Mouse (Mus musculus) left cerebral cortex, adult 2 months (tissue): Measurements from ENCODE around the gene Gm26938. TPM values are rescaled to one million over a fixed set of nuclear protein-coding genes. Genes with fewer than 3 reads are reported as not detected.

Experiments
- DNase-seq, 2 experiments: peaks; one replicate each; pipeline ENCODE4 v3.0.0; 2021 to 2022; ENCODE audit warnings: low spot score in 2 of 2, mixed read lengths in 1 of 2; ENCODE audit errors: extremely low spot score in 1 of 2
- H3K27ac ChIP-seq: fragments of 200-600 bp; 2 replicates; pipeline ENCODE4 v1.8.1; 2022
- H3K4me3 ChIP-seq: fragments of 200-600 bp; 2 replicates; pipeline ENCODE4 v1.8.1; 2022
- CTCF ChIP-seq: fragments of 200-600 bp; IDR thresholded peaks from 2 replicates; pipeline ENCODE4 v1.8.1; 2022; ENCODE audit warnings: antibody characterized with exemption, mild to moderate bottlenecking, moderate library complexity
- intact Hi-C: fragments of 180-260 bp; cut with DNase I; formaldehyde crosslinking; loops from one replicate; pipeline ENCODE4 v1.15.1; 2025
- microRNA-seq, 2 experiments: library from miRNA; unstranded; fragments of <30 nt; microRNA quantifications; one replicate each; pipeline ENCODE4 v1.2.0; 2021
- total RNA-seq, 2 experiments: library from RNA; stranded (reverse); gene quantifications; 2 replicates each; pipeline ENCODE4 v1.2.3; 2021

The Gm26938 gene
- total RNA-seq, 2 experiments from 2014 or later = not detected

DNA sequence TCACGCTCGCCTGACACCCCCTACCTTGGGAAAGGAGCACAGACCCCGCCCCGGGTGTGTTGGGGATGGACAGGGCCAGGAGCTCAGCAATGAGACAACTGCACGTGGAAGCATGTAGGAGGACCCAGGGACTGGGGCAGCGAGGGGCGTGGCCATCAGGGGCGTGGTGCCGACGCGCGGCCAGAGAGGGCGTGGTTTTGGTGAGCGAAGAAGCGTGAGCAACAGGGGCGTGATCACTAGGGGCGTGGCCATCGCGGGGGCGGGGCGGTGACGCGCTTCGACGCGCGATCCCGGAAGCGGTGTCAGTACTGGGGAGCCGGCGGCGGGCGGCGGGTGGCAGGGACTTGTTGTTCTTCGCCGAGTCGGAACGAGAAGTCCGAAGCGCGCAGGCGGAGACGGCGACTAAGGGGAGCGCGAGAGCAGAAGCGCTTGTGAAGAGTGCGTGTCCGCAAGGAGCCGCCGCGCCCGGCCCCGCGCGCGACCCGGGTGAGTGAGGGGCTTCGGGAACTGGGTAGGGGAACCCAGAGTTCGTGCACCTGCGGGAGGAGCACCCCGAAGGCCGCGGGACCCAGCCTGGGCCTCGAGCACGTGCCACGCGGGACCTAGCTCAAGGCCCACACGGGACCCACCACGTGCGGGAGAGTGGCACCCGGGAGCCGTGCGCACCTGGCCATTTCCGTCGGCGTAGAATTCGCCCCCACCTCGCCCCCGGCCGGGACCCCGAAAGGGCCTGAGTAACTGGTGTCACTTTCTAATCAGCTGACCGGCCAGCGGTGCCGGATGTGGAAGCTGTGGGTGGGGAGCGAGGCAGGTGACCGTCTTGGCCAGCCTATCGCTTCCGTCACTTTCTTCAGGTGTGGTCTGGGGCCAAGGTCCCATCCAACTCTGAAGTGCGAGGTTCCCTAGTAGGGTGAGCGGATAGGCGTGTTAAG lies 34.7 kb downstream of the Gm26938 start, which contains the start of gene Mafk:
Mafk (plus strand) TSS at position 287 of the 932 bp plus-strand sequence.
- intact Hi-C loops = no loop called here
- TF ChIP-seq CTCF = no peak; the same call in 1 of the 2 replicates

DNA sequence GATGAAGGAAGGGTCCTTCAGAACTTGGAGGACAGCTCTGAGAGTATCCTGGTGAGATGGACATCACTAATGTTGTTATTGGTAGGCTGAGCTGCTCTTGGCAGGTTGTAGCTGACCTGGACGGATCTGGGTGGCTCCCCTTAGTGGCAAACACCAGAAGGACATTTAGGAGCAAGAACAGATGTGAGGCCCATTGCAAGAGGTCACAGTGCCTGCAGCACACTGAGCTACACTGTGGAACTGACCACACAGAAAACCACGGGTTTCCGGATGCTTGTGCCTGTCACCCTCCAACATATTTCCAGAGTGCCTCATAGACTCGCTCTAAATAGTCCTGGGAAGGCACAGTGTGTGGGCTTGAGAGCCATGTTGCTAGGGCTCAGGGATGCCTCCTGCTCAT lies 36.7 kb downstream of the Gm26938 start:
- no peak overlapping the region for H3K27ac ChIP-seq
- peak; percentile 1; the same call in 1 of the 2 replicates for TF ChIP-seq CTCF
- H3K4me3 ChIP-seq = no peak overlapping the region
- intact Hi-C loops = no loop called here
- DNase-seq = no peak

More for the DNA sequence above, 34.7 kb downstream of the Gm26938 start, which contains the start of gene Mafk:
- H3K27ac ChIP-seq = peak within 1 kb of the TSS; percentile 74
- peak within 1 kb of the TSS; percentile 81 for H3K4me3 ChIP-seq
- peak; percentile 94 to 95 for DNase-seq

GRCm38 (mm10) chr5:139781406-139781805 lies 44.8 kb downstream of the Gm26938 start:
- intact Hi-C loops = no loop called here
- no peak for TF ChIP-seq CTCF
- Histone ChIP-seq H3K27ac (no peak overlapping the region), H3K4me3 (no peak overlapping the region)
- DNase-seq = no peak

DNA sequence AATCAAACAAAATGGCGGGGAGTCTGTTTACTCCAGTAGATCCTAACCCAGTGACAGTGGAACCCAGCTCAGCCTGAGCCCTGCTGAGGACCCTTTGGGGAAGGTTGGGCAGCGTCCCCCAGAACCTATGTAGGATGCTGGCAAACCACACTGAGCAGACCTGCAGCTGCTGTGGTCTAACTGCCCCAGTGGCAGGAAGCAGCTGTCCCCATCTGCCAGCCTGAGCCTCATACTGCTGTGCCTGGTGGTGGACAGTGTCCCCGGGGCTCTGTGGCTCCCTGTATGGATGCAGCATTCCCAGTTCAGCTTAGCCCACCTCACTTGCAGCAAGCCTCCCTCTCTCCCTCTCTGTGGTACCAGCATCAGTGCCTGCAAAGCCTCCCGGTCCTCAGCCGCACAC lies 49.2 kb downstream of the Gm26938 start:
- Histone ChIP-seq H3K27ac (no peak overlapping the region), H3K4me3 (no peak overlapping the region)
- intact Hi-C loops = loop anchor here (5.0 kb wide), 1 partner anchor 40 kb away; the partner anchor contains the start of gene Tmem184a
- no peak for DNase-seq
- TF ChIP-seq CTCF = no peak

- peak within 1 kb of the TSS; percentile 94 for H3K4me3 ChIP-seq
- TF ChIP-seq CTCF = peak; percentile 96
- H3K27ac ChIP-seq = peak within 1 kb of the TSS; percentile 80
- intact Hi-C loops = loop anchor here (2.0 to 5.0 kb wide), 2 partner anchors 42 to 51 kb away; partner anchors contain the start of genes Gm26938, Psmg3 and Tmem184a
- peak; percentile 92 to 96 for DNase-seq
Observed at GRCm38 (mm10) chr5:139775216-139775926, 50.8 kb downstream of the Gm26938 start, which contains the start of gene Ints1. Gene Ints1 (minus strand): TSS chr5:139775674.

GRCm38 (mm10) chr5:139768216-139768615 lies 58.0 kb downstream of the Gm26938 start:
- intact Hi-C loops = no loop called here
- TF ChIP-seq CTCF = no peak
- Histone ChIP-seq H3K4me3 (no peak overlapping the region), H3K27ac (no peak overlapping the region)
- DNase-seq = no peak

DNA sequence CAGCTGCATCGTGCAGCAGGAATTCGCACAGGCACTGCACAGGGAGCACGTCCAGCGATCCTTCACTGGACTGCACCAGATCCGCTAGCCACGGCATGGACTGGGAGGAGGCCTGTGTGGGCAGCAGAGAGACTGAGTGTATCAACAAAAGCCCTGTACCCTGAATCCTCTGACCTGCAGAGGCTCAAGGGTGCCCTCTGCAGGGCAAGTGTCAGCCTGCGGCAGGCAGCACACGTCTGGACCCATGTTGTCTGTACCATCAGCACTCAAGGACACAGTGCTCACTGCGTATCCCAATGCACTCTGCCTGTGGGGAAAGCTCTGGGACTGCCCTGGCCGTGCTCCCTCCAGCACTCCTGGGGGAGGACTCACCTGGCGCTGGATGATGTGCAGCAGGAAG lies 61.9 kb downstream of the Gm26938 start:
- DNase-seq = no peak
- intact Hi-C loops = no loop called here
- no peak overlapping the region for H3K4me3 ChIP-seq
- peak; percentile 56 for TF ChIP-seq CTCF
- no peak overlapping the region for H3K27ac ChIP-seq

DNA sequence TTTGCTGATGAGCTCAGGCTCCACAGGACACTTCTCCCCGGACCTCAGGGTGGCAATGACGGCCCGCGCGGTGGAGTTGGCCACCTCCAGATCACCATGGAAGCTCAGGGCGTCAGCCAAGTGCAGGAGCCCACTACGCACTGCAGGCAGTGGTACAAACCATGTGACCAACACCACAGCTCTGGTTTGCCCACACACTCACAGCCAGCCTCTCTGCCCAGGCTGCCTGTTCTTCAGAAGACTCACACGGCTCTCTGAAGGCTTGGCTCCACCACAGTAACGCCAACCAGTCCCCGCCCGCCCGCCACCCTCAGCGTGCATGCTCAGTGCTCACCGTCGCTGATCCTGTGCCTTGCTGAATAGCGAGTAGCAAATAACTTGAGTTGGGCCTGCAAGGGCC lies 68.1 kb downstream of the Gm26938 start:
- TF ChIP-seq CTCF = no peak
- intact Hi-C loops = no loop called here
- peak; percentile 48 to 65 for DNase-seq
- no peak overlapping the region for H3K4me3 ChIP-seq
- H3K27ac ChIP-seq = peak overlapping the region; percentile 67

Small RNAs within 50 kb of the gene (microRNA-seq; reads per million reads assigned to microRNA genes)
- gene Mir7037 = 4.3 to 4.6 reads per million in 2 experiments

Other genes with a start within 250 kb of the Gm26938 start
- gene Micall2, start 90.1 kb downstream of the Gm26938 start, total RNA-seq = 1 to 10 TPM; 2.2 to 3.7 TPM
- gene Ints1, start 50.7 kb downstream of the Gm26938 start, total RNA-seq = 100 to 1,000 TPM in 1 of 2 experiments, 10 to 100 TPM in 1; 91.9 to 102 TPM
- 10 to 100 TPM in 1 of 2 experiments, 1 to 10 TPM in 1; 8.9 to 11.5 TPM for gene Mafk, start 34.9 kb downstream of the Gm26938 start, total RNA-seq
- gene Tmem184a, start 6.5 kb downstream of the Gm26938 start, total RNA-seq = under 1 TPM; 0.58 to 0.63 TPM
- 10 to 100 TPM; 18.0 to 20.3 TPM for gene Psmg3, start 478 bp upstream of the Gm26938 start, total RNA-seq
- 10 to 100 TPM; 34.5 to 38.1 TPM for gene Elfn1, start 81.5 kb upstream of the Gm26938 start, total RNA-seq